Mouse (Mus musculus) erythroblast, embryonic 14.5 days (primary cell): ENCODE measurements around the gene Grk4. TPM values are rescaled to one million over a fixed set of nuclear protein-coding genes. Genes with fewer than 3 reads are reported as not detected.

Experiments
- H3K27me3 ChIP-seq: 2 replicates; pipeline ENCODE4 v1.6.1; 2012; ENCODE audit warnings: inconsistent platforms; ENCODE audit not compliant: control insufficient read depth
- H3K36me3 ChIP-seq: 2 replicates; pipeline ENCODE4 v1.6.1; 2012; ENCODE audit warnings: mild to moderate bottlenecking, inconsistent platforms; ENCODE audit not compliant: control insufficient read depth
- H3K4me1 ChIP-seq: 2 replicates; pipeline ENCODE4 v1.6.1; 2012; ENCODE audit warnings: inconsistent platforms; ENCODE audit not compliant: control insufficient read depth
- H3K4me3 ChIP-seq: replicated peaks from 2 replicates; pipeline ENCODE3; 2012; ENCODE audit warnings: moderate library complexity, mild to moderate bottlenecking, inconsistent platforms
- H3K9me3 ChIP-seq: 2 replicates; pipeline ENCODE4 v1.6.1; 2012; ENCODE audit warnings: low read length, inconsistent platforms, mixed read lengths; ENCODE audit not compliant: control insufficient read depth
- GATA1 ChIP-seq: IDR thresholded peaks from 2 replicates; pipeline ENCODE4 v1.6.1; 2012; ENCODE audit warnings: low read length, inconsistent platforms, mixed read lengths
- TAL1 ChIP-seq: IDR thresholded peaks from 3 replicates; pipeline ENCODE4 v1.6.1; 2012; ENCODE audit warnings: low read length, inconsistent platforms, mixed read lengths
- polyA plus RNA-seq: library from polyadenylated mRNA; stranded (reverse); fragments of >175 nt; gene quantifications from 2 replicates; pipeline ENCODE4 v1.2.3, GENCODE M21; 2012

Grk4 gene
- polyA plus RNA-seq, 1 experiment: 0.11 TPM

DNA sequence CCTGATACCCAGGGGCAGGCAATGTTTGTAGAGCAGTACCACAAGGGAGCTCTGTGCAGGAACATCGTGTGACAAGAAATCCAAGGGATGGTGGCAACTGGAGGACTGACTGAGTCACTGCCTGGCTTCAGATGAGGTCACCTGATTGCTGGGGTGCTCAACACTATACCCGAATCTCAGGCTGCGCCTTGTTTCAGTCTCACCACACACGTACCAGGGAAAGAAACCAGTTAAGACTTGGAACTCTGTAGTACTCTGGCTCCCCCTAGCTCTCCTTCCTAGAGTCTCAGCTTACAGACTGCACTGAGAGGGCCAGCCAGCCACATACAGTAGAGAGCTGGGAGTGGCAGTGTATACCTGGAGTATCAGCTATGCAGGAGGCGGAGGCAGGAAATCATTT, 17.2 kb upstream of the Grk4 start:
- H3K36me3 ChIP-seq: peaks cover 95% of the 10 kb centered on the region
- no peak for TF ChIP-seq TAL1
- TF ChIP-seq GATA1: no peak
- peaks cover 6% of the 10 kb centered on the region for H3K4me1 ChIP-seq
- no peak overlapping the region for H3K4me3 ChIP-seq
- H3K27me3 ChIP-seq: no peaks in the 10 kb centered on the region
- H3K9me3 ChIP-seq: no peaks in the 10 kb centered on the region

DNA sequence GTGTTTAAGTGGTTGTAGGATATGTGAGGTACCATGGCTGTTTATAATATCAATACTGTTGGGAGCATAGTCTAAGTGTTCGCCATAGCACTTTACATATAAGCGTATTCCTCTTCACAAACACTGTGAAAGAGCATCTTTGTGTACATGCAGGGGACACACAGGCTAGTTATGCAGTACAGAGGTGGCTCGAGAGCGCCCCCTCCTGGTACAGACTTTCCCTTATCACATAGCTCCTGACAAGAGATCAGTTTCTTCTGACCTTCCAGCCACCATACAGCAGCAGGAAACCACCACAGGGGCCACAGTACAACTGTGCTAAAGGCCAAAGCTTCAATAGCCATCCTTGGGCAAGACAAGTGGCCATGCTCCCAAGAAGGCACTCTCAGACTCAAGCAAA, 12.6 kb upstream of the Grk4 start:
- H3K36me3 ChIP-seq: peaks cover 100% of the 10 kb centered on the region
- H3K4me3 ChIP-seq: no peak overlapping the region
- peaks cover 4% of the 10 kb centered on the region; the same call in 1 of the 2 replicates for H3K4me1 ChIP-seq
- H3K27me3 ChIP-seq: no peaks in the 10 kb centered on the region
- H3K9me3 ChIP-seq: no peaks in the 10 kb centered on the region
- TF ChIP-seq TAL1 (no peak), GATA1 (no peak)

GRCm38 (mm10) chr5:34652961-34653360, 7.2 kb upstream of the Grk4 start:
- H3K9me3 ChIP-seq: no peaks in the 10 kb centered on the region
- no peaks in the 10 kb centered on the region for H3K27me3 ChIP-seq
- TF ChIP-seq GATA1: no peak
- TF ChIP-seq TAL1: no peak
- H3K4me1 ChIP-seq: peaks cover 23% of the 10 kb centered on the region
- no peak overlapping the region for H3K4me3 ChIP-seq
- H3K36me3 ChIP-seq: peaks cover 94% of the 10 kb centered on the region

DNA sequence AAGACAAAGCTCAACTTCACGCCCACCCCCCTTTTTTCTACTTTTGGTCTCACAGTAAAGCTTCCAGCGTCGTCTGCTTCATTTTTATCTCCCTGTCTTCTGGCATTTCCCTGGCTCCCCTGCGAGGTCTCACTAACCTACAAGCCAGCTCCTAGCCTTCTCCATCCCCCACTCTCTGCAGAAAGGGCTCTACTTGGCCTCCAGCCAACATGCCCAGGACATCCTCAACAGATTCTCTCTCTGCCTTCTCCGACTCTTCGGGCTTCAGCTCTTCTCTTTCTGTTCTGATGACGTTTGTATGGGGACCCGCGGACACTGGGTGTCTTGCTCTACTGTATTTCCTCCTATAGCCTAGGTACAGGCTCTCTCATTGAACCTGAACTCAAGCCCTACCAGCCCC, 5.3 kb upstream of the Grk4 start:
- Histone ChIP-seq H3K36me3 (peaks cover 77% of the 10 kb centered on the region), H3K9me3 (no peaks in the 10 kb centered on the region), H3K4me3 (no peak overlapping the region), H3K4me1 (peaks cover 39% of the 10 kb centered on the region), H3K27me3 (no peaks in the 10 kb centered on the region)
- no peak for TF ChIP-seq GATA1
- no peak for TF ChIP-seq TAL1

DNA sequence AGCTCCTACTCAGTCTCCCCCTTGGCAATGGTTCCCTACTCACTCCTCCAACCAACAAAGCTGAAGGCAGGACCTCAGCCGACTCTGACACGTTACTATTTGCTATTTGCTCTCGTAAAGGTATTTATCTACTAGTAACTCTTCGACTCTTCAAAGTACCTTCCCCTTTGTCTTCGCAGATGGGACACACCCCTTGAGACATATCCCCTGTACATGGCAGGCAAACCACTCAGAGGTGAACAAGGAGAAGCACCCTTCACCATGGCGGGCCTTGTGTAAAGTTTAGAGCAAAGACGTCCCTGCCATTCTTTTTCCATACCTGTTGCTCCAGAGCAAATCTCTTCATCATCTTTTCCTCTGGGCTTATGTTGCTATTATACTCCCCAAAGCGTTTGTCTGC, 2.6 kb upstream of the Grk4 start:
- H3K9me3 ChIP-seq: no peaks in the 10 kb centered on the region
- H3K36me3 ChIP-seq: peaks cover 51% of the 10 kb centered on the region
- peaks cover 53% of the 10 kb centered on the region for H3K4me1 ChIP-seq
- no peaks in the 10 kb centered on the region for H3K27me3 ChIP-seq
- H3K4me3 ChIP-seq: no peak overlapping the region
- no peak for TF ChIP-seq TAL1
- TF ChIP-seq GATA1: no peak

- Histone ChIP-seq H3K36me3 (peaks cover 20% of the 10 kb centered on the region), H3K27me3 (no peaks in the 10 kb centered on the region), H3K4me1 (peaks cover 42% of the 10 kb centered on the region), H3K9me3 (no peaks in the 10 kb centered on the region), H3K4me3 (peak overlapping the region; percentile 94)
- TF ChIP-seq GATA1 (no peak), TAL1 (no peak)
These were observed 482 bp downstream of the Grk4 start for GRCm38 (mm10) chr5:34660591-34661130.

GRCm38 (mm10) chr5:34661909-34662308, 1.7 kb downstream of the Grk4 start:
- H3K4me3 ChIP-seq: peak overlapping the region; percentile 94
- no peaks in the 10 kb centered on the region for H3K27me3 ChIP-seq
- peaks cover 44% of the 10 kb centered on the region for H3K4me1 ChIP-seq
- H3K9me3 ChIP-seq: no peaks in the 10 kb centered on the region
- peaks cover 9% of the 10 kb centered on the region for H3K36me3 ChIP-seq
- TF ChIP-seq GATA1 (no peak), TAL1 (no peak)

DNA sequence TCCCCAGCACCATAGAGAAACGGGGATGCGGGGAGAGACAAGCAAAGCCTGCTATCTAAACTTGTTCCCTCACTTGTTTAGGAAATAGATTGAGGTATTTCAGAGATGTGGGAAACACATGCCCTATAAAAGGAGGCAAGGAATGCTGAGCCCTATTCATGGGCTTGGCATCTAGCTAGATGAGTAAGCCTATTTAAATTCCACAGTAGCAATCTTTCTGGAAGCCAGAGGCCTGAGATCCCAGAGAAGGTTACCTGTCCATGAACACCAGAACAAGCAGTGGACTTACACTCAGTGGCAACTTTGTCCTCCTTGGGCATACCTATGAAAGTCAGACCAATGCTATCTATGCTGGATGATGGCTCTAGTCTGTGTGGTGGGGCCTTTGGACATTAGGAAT, 3.1 kb downstream of the Grk4 start:
- H3K4me1 ChIP-seq: peaks cover 35% of the 10 kb centered on the region
- no peaks in the 10 kb centered on the region for H3K9me3 ChIP-seq
- H3K27me3 ChIP-seq: no peaks in the 10 kb centered on the region
- no peak overlapping the region for H3K4me3 ChIP-seq
- TF ChIP-seq TAL1 (no peak), GATA1 (no peak)
- no peaks in the 10 kb centered on the region; the same call in 1 of the 2 replicates for H3K36me3 ChIP-seq

DNA sequence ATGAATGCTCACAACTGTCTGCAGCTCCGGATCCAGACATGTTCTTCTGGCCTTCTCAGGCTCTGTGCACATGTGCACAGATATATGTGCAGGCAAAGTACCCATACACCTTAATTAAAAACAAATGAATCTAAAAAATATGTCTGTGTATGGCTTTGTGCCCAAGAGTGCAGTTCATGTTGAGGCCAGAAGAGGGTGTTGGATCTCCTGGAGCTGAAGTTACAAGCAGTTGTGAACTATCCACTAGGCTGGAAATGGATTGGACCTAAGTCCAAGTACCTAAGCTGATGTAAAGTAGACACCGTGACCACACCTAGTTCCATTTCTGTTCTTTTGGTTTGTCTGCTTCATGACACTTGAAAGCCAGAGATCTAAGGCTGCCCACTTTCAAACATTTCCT, 9.3 kb downstream of the Grk4 start:
- Histone ChIP-seq H3K36me3 (peaks cover 8% of the 10 kb centered on the region), H3K9me3 (no peaks in the 10 kb centered on the region), H3K4me1 (peaks cover 6% of the 10 kb centered on the region), H3K4me3 (no peak overlapping the region), H3K27me3 (no peaks in the 10 kb centered on the region)
- no peak for TF ChIP-seq GATA1
- no peak for TF ChIP-seq TAL1

DNA sequence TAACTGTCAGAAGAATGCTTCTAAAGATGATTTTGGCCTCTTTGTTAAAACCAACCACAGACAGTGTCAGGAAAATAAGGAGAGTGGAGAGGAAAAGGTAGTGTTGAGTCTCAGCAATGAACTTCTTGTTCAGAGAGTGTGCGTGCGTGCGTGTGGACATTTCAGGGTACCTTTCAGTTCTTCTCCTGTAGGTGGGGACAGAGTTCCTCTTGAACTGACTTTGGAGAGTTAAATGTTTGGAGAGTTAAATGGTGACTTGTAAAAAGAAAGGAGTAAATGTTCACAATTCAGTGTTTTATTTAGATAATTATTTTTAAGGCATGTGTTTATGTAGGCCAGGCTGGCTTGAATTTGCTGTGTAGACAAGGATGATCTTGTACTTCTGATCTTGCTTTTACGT, 10.1 kb downstream of the Grk4 start:
- H3K4me3 ChIP-seq: no peak overlapping the region
- H3K9me3 ChIP-seq: no peaks in the 10 kb centered on the region
- H3K36me3 ChIP-seq: peaks cover 8% of the 10 kb centered on the region
- H3K27me3 ChIP-seq: no peaks in the 10 kb centered on the region
- no peak for TF ChIP-seq TAL1
- TF ChIP-seq GATA1: no peak
- H3K4me1 ChIP-seq: peaks cover 3% of the 10 kb centered on the region
